Comparison of ENCODE assay signal across 9 mouse cellular contexts in genomic region chr11:8523344-8524126, GRCm38 (mm10).
DNase-seq lines count a peak whose midpoint lies in the region; ATAC-seq and TF ChIP-seq lines count a peak whose summit lies in the region.
"Had no signal": no experiment of that assay in that cellular context is flagged by ENCODE, and none has a peak within 500 bp of the region (broad histone marks: within the 10 kb centered on the region; RNA-seq: fewer than 3 reads in every experiment).

No protein-coding gene starts in this region.

- no peaks in the 10 kb centered on the region for H3K9me3 ChIP-seq in ES-E14 (ENCODE audit: control insufficient read depth, insufficient read depth, low read depth, low read length)
- no peaks in the 10 kb centered on the region for H3K9me3 ChIP-seq in forebrain, embryonic 16.5 days (ENCODE audit: control insufficient read depth, low read length)

- intact Hi-C loops in heart, postnatal 14 days (cut with DNase I): loop anchor here (1.0 kb wide), 1 partner anchor 99 kb away; no protein-coding TSS in a partner anchor

- TF ChIP-seq POLR2A in lung, adult 2 months (IDR thresholded peaks at IDR 0.05; ENCODE audit: borderline replicate concordance, extremely low read depth, low read depth, low read length): no peak

- H3K36me3 ChIP-seq in ES-E14 (ENCODE audit: control insufficient read depth, insufficient read depth, low read length, poor library complexity, severe bottlenecking): peaks cover 63% of the 10 kb centered on the region
- H3K36me3 ChIP-seq in forebrain, embryonic 16.5 days (ENCODE audit: control insufficient read depth, insufficient read depth): no peaks in the 10 kb centered on the region

- peak; percentile 79 for ATAC-seq in forebrain, embryonic 16.5 days

- H3K4me3 ChIP-seq in ES-E14 (ENCODE audit: insufficient read depth in 1 of 2, low read depth in 1 of 2, low read length in 2 of 2, poor library complexity in 1 of 2, severe bottlenecking in 1 of 2): no peak overlapping the region
- no peak overlapping the region for H3K4me3 ChIP-seq in forebrain, embryonic 16.5 days (replicated peaks; ENCODE audit: low read length)
- H3K4me3 ChIP-seq in lung, adult 2 months (replicated peaks; ENCODE audit: extremely low read depth, low read depth, low read length): no peak overlapping the region
- H3K4me3 ChIP-seq: erythroblast, embryonic 14.5 days had no signal

- in situ Hi-C loops in ES-E14 (cut with MboI; ENCODE audit: low sequenced_read_pairs in 2 of 2, unreplicated experiment in 2 of 2): no loop called here

- H3K4me2 ChIP-seq in forebrain, embryonic 16.5 days (ENCODE audit: low read length): peak overlapping the region; percentile 14; the same call in 1 of the 2 replicates

- DNase-seq in ES-E14 (ENCODE audit: low read depth, low spot score): peak; percentile 66
- DNase-seq in cerebellum, adult 18-20 months: peak; percentile 77 to 87
- DNase-seq in heart, postnatal 14 days: peak; percentile 84 to 87
- peak; percentile 80 for DNase-seq in layer of hippocampus, adult 11-12 months (ENCODE audit: low spot score)
- peak; percentile 82 for DNase-seq in lung, adult 2 months
- peak; percentile 56 for DNase-seq in ovary, postnatal 10 days (ENCODE audit: low spot score)
- peak; percentile 47 for DNase-seq in thymus, postnatal 0 days (ENCODE audit: low spot score)

- 27% methylated on average over 10 of the region's 10 CpGs for WGBS in forebrain, embryonic 16.5 days
- WGBS in lung, adult 2 months: 28% methylated on average over 10 of the region's 10 CpGs

- H3K9ac ChIP-seq in ES-E14 (ENCODE audit: insufficient read depth, low read depth, low read length, poor library complexity, severe bottlenecking): no peak overlapping the region
- no peak overlapping the region; the same call in 1 of the 2 replicates for H3K9ac ChIP-seq in forebrain, embryonic 16.5 days (replicated peaks; ENCODE audit: low read depth, low read length)

- no peak overlapping the region for H3K27ac ChIP-seq in ES-E14 (ENCODE audit: insufficient read depth, low read depth, low read length, poor library complexity, severe bottlenecking)
- no peak overlapping the region; the same call in 1 of the 2 replicates for H3K27ac ChIP-seq in forebrain, embryonic 16.5 days (ENCODE audit: low read length)

- H3K27me3 ChIP-seq in forebrain, embryonic 16.5 days (replicated peaks; ENCODE audit: control insufficient read depth, insufficient read depth, low read length): no peaks in the 10 kb centered on the region

- peak; percentile 70 for TF ChIP-seq CTCF in lung, adult 2 months (IDR thresholded peaks at IDR 0.05; ENCODE audit: insufficient read depth, low read length)

- H3K4me1 ChIP-seq in ES-E14 (ENCODE audit: control insufficient read depth in 2 of 2, insufficient read depth in 2 of 2, low read length in 2 of 2, poor library complexity in 1 of 2): no peaks in the 10 kb centered on the region
- H3K4me1 ChIP-seq in forebrain, embryonic 16.5 days (replicated peaks; ENCODE audit: control insufficient read depth, insufficient read depth, low read length): peaks cover 5% of the 10 kb centered on the region
- peaks cover 31% of the 10 kb centered on the region for H3K4me1 ChIP-seq in lung, adult 2 months (ENCODE audit: control insufficient read depth, insufficient read depth, low read length)

TF ChIP-seq in ES-E14, 5 proteins besides CTCF, POLR2A, EP300 and RAD21:
- TF ChIP-seq HCFC1 (IDR thresholded peaks at IDR 0.05; ENCODE audit: borderline replicate concordance, insufficient read depth, low read length) (no peak), MAFK (IDR thresholded peaks at IDR 0.05; ENCODE audit: insufficient read depth, low read depth, low read length) (no peak)
